Mouse (Mus musculus): ENCODE data around the gene Lgals7. TPM values are rescaled to one million over a fixed set of nuclear protein-coding genes. Genes with fewer than 3 reads are reported as not detected.

Lgals7 gene
- polyA plus RNA-seq, 1 experiment from 2014 or later = 1.5 TPM

DNA sequence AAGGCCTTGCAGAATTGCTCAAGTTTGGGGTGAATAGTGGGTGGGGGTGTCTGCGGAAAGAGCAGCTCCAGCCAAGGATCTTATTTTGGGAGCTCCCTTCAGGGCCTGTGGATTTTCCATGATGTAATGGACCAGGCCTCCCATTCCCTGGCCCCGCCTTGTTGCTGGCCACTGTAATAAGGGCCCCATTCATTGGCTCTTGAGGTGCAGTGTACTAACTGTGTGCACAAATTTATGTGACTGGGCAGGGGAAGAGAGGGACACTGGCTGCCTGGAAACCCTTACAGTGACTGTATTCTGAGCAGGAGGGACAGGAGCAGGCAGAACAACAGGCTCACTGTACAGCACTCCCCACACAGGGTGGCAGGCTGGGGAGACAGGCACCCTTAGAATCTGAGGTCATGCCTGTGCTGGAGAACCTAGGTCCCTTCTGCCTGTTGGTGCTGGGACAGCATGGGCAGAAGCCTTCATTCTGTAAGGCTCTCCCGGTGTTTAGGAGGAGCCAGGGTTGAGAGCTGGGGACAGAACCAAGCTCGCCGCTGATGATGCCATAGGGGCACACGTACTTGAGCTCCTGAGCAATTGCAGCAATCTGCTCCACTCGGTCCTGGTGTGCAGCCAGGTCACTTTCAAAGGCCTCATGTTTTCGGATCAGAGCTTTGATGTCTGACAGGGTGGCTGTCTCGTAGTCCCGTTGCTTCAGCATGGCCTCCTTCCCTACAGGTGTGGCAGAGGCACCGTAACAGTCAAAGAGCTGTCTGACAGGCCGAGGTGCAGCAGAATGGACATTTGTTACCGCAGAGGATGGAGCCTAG, 37.9 kb downstream of the Lgals7 start:
- Histone ChIP-seq H3K4me2 (no peak overlapping the region), H3K9me3 (no peaks in the 10 kb centered on the region), H3K27ac (replicated peaks) (peak overlapping the region; percentile 84), H3K27me3 (replicated peaks) (no peaks in the 10 kb centered on the region), H3K36me3 (peaks cover 100% of the 10 kb centered on the region), H3K4me3 (no peak overlapping the region), H3K9ac (peak overlapping the region; percentile 38), H3K4me1 (peaks cover 48% of the 10 kb centered on the region)
- peak; percentile 40; the same call in 1 of the 2 replicates for ATAC-seq (ENCODE audit: extremely low read depth, insufficient number of reproducible peaks, low FRiP score, low TSS enrichment)
- WGBS = 71% methylated on average over 13 of the region's 13 CpGs

DNA sequence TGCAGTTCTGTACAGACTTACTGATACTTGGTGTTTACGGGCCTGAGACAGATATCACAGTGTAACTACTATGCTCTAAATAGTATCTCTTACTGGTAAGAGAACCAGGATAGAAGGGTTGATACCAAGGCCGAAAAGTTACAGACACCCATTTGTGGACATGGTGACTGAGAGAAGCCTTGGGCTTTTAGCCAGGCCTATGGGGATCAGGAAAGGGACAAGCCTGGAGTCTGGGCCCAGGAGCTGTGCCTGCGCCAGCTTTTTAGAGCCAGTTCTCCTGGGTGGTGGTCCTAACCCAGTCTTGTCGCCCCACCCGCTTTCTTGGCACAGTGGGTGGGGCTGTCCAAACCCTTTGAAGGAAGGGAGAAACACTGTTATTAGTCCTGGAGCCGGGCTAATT, 38.5 kb downstream of the Lgals7 start:
- no peak overlapping the region for H3K4me3 ChIP-seq
- H3K9ac ChIP-seq = peak overlapping the region; percentile 53
- peak overlapping the region; percentile 84 for H3K27ac ChIP-seq (replicated peaks)
- WGBS = 82% methylated on average over 6 of the region's 6 CpGs
- no peak overlapping the region for H3K4me2 ChIP-seq
- ATAC-seq (ENCODE audit: extremely low read depth, insufficient number of reproducible peaks, low FRiP score, low TSS enrichment) = no peak
- H3K36me3 ChIP-seq = peaks cover 100% of the 10 kb centered on the region
- H3K27me3 ChIP-seq (replicated peaks) = no peaks in the 10 kb centered on the region
- peaks cover 42% of the 10 kb centered on the region for H3K4me1 ChIP-seq
- H3K9me3 ChIP-seq = no peaks in the 10 kb centered on the region

DNA sequence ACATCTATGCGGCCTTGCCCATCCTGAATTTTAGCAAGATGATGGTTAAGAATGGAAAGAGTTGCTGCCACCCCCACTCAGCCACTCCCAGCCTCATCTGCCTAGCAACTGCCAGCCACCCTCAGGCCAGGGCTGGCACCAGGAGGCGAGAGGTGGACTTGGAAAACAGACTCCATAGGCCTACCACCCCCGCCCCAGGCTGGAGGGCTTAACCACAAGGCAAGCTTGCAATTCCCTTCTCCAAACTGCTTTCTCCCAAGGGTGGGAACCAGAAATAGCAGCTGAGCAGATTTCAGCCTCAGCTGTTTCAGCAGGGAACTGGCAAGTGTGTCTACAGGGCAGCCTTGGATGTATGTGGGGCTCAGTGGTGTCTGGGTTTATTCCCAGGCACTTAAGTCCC, 39.2 kb downstream of the Lgals7 start:
- no peaks in the 10 kb centered on the region for H3K9me3 ChIP-seq
- H3K27me3 ChIP-seq (replicated peaks) = no peaks in the 10 kb centered on the region
- 81% methylated on average over 3 of the region's 3 CpGs for WGBS
- H3K9ac ChIP-seq = peak overlapping the region; percentile 53
- H3K27ac ChIP-seq (replicated peaks) = peak overlapping the region; percentile 84
- H3K4me2 ChIP-seq = no peak overlapping the region
- ATAC-seq (ENCODE audit: extremely low read depth, insufficient number of reproducible peaks, low FRiP score, low TSS enrichment) = no peak
- peaks cover 38% of the 10 kb centered on the region for H3K4me1 ChIP-seq
- peaks cover 100% of the 10 kb centered on the region for H3K36me3 ChIP-seq
- no peak overlapping the region for H3K4me3 ChIP-seq

DNA sequence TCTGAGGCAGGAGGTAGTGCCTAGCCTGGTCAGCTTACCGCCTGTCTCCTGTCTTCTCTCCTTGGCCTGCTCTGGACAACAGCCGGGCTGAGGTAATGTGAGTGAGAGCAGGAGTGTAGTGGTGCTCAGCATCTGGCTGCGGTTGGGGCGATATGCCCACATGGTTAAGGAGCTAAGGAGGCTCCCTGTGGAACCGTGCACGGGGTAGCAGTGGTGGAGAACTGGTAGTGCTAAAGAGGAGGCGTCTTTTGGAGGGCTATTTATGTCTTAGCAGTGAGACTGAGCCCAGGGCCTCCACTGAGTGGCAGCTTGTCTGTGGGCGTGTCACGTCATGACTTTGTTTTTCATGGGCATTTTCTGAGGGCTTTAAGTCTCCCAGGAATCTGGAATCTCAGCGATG, 40.1 kb downstream of the Lgals7 start:
- Histone ChIP-seq H3K36me3 (peaks cover 100% of the 10 kb centered on the region), H3K27ac (replicated peaks) (peak overlapping the region; percentile 84), H3K4me2 (no peak overlapping the region), H3K27me3 (replicated peaks) (no peaks in the 10 kb centered on the region), H3K9me3 (no peaks in the 10 kb centered on the region), H3K4me1 (peaks cover 38% of the 10 kb centered on the region), H3K4me3 (no peak overlapping the region), H3K9ac (peak overlapping the region; percentile 53; the same call in 1 of the 2 replicates)
- ATAC-seq (ENCODE audit: extremely low read depth, insufficient number of reproducible peaks, low FRiP score, low TSS enrichment) = no peak
- 70% methylated on average over 10 of the region's 10 CpGs for WGBS

DNA sequence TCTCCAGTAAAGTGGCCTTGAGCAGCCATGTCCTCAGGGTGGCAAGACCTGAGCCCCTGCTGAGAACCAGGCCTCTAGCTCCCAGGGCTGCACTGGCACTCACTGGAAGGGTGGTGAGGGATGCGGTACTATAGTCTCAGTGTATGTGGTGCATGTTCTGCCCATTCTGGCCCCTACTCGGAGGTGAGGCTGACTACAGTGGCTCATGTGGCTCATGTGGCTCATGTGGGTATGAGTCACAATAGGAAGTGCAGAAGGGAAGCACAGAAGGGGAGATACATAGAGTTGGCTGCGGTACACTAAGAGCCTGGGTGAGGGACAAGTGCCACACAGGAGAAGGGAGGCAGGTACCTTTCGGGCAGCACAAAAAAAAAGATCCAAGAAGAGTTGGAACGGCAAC, 43.5 kb downstream of the Lgals7 start:
- no peaks in the 10 kb centered on the region for H3K27me3 ChIP-seq (replicated peaks)
- H3K4me2 ChIP-seq = no peak overlapping the region
- H3K9me3 ChIP-seq = no peaks in the 10 kb centered on the region
- peaks cover 100% of the 10 kb centered on the region for H3K36me3 ChIP-seq
- H3K27ac ChIP-seq (replicated peaks) = no peak overlapping the region
- H3K4me1 ChIP-seq = peaks cover 34% of the 10 kb centered on the region
- H3K4me3 ChIP-seq = no peak overlapping the region
- no peak overlapping the region for H3K9ac ChIP-seq
- WGBS = 88% methylated on average over 5 of the region's 5 CpGs
- ATAC-seq (ENCODE audit: extremely low read depth, insufficient number of reproducible peaks, low FRiP score, low TSS enrichment) = no peak

DNA sequence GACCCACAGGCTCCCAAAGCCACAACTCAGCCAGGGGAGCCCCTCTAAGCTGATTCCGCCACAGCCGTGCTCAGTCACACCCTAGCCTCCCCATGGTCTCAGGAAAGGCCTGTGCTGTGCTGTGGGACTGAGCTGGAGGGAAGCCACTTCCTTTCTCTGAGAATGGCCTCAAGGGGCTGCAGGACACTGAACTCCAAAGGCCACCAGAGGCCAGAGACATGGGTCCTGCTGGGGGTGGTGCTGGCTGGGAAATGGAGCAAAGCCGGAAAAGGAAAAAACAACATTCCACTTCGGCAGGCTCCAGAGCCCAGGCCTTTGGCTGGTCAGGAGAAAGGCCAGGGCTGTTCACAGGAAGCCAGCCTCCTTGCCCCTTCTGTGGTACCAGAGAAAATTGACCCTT, 48.0 kb downstream of the Lgals7 start:
- peak overlapping the region; percentile 86 for H3K27ac ChIP-seq (replicated peaks)
- H3K9me3 ChIP-seq = no peaks in the 10 kb centered on the region
- 50% methylated on average over 4 of the region's 4 CpGs for WGBS
- peaks cover 21% of the 10 kb centered on the region for H3K4me1 ChIP-seq
- peaks cover 100% of the 10 kb centered on the region for H3K36me3 ChIP-seq
- ATAC-seq (ENCODE audit: extremely low read depth, insufficient number of reproducible peaks, low FRiP score, low TSS enrichment) = peak; percentile 33
- no peak overlapping the region for H3K4me3 ChIP-seq
- 0 out of 2 replicates have a peak overlapping the region, but pooled peaks have one; percentile 16 for H3K9ac ChIP-seq
- H3K4me2 ChIP-seq = no peak overlapping the region
- H3K27me3 ChIP-seq (replicated peaks) = no peaks in the 10 kb centered on the region

DNA sequence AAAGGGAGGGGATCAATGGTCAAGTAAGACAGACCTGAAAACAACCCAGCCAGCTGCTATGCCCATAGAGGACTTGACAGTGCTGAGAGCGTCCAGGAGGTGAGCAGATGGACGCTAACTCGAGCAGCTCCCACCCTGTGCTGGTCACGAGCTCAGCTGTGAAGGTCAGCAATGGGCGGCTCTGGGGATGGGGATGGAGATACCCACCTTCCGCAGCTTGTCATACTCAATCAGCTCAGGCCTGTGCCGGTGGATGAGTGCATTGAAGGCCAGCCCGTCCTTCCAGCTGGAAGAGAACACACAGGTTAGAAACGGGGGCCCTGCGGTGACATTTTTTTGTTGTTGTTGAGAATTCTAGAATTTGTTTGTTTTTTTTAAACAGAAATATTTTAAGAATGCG, 49.5 kb downstream of the Lgals7 start:
- no peaks in the 10 kb centered on the region for H3K27me3 ChIP-seq (replicated peaks)
- 77% methylated on average over 11 of the region's 11 CpGs for WGBS
- H3K27ac ChIP-seq (replicated peaks) = peak overlapping the region; percentile 86

More for the DNA sequence above, 49.5 kb downstream of the Lgals7 start:
- Histone ChIP-seq H3K36me3 (peaks cover 100% of the 10 kb centered on the region), H3K4me2 (no peak overlapping the region), H3K4me3 (no peak overlapping the region), H3K9me3 (no peaks in the 10 kb centered on the region), H3K4me1 (peaks cover 35% of the 10 kb centered on the region), H3K9ac (no peak overlapping the region)
- no peak for ATAC-seq (ENCODE audit: extremely low read depth, insufficient number of reproducible peaks, low FRiP score, low TSS enrichment)

Other genes with a start within 250 kb of the Lgals7 start
- not detected in 2 replicates for gene Acp7, start 232.5 kb upstream of the Lgals7 start, polyA plus RNA-seq (2015; fragmentation: Nextera tagmentation; extraction: Ambion mirVana)
- 4.2 and 4.7 TPM in 2 replicates for gene Fbxo27, start 171.0 kb upstream of the Lgals7 start, polyA plus RNA-seq (2015; fragmentation: Nextera tagmentation; extraction: Ambion mirVana)
- gene Fbxo17, start 147.0 kb upstream of the Lgals7 start, polyA plus RNA-seq (2015; fragmentation: Nextera tagmentation; extraction: Ambion mirVana) = 10.6 and 11.4 TPM in 2 replicates
- 108 and 117 TPM in 2 replicates for gene Mrps12, start 122.0 kb upstream of the Lgals7 start, polyA plus RNA-seq (2015; fragmentation: Nextera tagmentation; extraction: Ambion mirVana)
- gene Sars2, start 121.9 kb upstream of the Lgals7 start, polyA plus RNA-seq (2015; fragmentation: Nextera tagmentation; extraction: Ambion mirVana) = 20.2 and 20.4 TPM in 2 replicates
- not detected in 2 replicates for gene Ccer2, start 107.7 kb upstream of the Lgals7 start, polyA plus RNA-seq (2015; fragmentation: Nextera tagmentation; extraction: Ambion mirVana)
- gene Sirt2, start 97.1 kb upstream of the Lgals7 start, polyA plus RNA-seq (2015; fragmentation: Nextera tagmentation; extraction: Ambion mirVana) = 48.9 and 51.5 TPM in 2 replicates
- 30.5 and 32.7 TPM in 2 replicates for gene Nfkbib, start 96.3 kb upstream of the Lgals7 start, polyA plus RNA-seq (2015; fragmentation: Nextera tagmentation; extraction: Ambion mirVana)
- gene Rinl, start 74.9 kb upstream of the Lgals7 start, polyA plus RNA-seq (2015; fragmentation: Nextera tagmentation; extraction: Ambion mirVana) = 2.7 and 3.6 TPM in 2 replicates
- gene Hnrnpl, start 55.3 kb upstream of the Lgals7 start, polyA plus RNA-seq (2015; fragmentation: Nextera tagmentation; extraction: Ambion mirVana) = 168 TPM in 2 replicates
- 169 and 182 TPM in 2 replicates for gene Ech1, start 38.6 kb upstream of the Lgals7 start, polyA plus RNA-seq (2015; fragmentation: Nextera tagmentation; extraction: Ambion mirVana)
- gene Lgals4, start 30.0 kb upstream of the Lgals7 start, polyA plus RNA-seq (2015; fragmentation: Nextera tagmentation; extraction: Ambion mirVana) = 4.3 and 5.6 TPM in 2 replicates
- 0.15 and 0.38 TPM in 2 replicates for gene Capn12, start 17.6 kb downstream of the Lgals7 start, polyA plus RNA-seq (2015; fragmentation: Nextera tagmentation; extraction: Ambion mirVana)
- gene Actn4, start 98.5 kb downstream of the Lgals7 start, polyA plus RNA-seq (2015; fragmentation: Nextera tagmentation; extraction: Ambion mirVana) = 259 and 266 TPM in 2 replicates
- gene Eif3k, start 118.0 kb downstream of the Lgals7 start, polyA plus RNA-seq (2015; fragmentation: Nextera tagmentation; extraction: Ambion mirVana) = 257 and 300 TPM in 2 replicates
- gene Map4k1, start 118.2 kb downstream of the Lgals7 start, polyA plus RNA-seq (2015; fragmentation: Nextera tagmentation; extraction: Ambion mirVana) = 3.4 and 5.3 TPM in 2 replicates

Data from heart, embryonic 13.5 days (tissue).